Mouse (Mus musculus): ENCODE data around the gene Gbe1. TPM values are rescaled to one million over a fixed set of nuclear protein-coding genes. Genes with fewer than 3 reads are reported as not detected.

Gbe1 gene
- polyA plus RNA-seq, 1 experiment from 2014 or later = 35.8 TPM

DNA sequence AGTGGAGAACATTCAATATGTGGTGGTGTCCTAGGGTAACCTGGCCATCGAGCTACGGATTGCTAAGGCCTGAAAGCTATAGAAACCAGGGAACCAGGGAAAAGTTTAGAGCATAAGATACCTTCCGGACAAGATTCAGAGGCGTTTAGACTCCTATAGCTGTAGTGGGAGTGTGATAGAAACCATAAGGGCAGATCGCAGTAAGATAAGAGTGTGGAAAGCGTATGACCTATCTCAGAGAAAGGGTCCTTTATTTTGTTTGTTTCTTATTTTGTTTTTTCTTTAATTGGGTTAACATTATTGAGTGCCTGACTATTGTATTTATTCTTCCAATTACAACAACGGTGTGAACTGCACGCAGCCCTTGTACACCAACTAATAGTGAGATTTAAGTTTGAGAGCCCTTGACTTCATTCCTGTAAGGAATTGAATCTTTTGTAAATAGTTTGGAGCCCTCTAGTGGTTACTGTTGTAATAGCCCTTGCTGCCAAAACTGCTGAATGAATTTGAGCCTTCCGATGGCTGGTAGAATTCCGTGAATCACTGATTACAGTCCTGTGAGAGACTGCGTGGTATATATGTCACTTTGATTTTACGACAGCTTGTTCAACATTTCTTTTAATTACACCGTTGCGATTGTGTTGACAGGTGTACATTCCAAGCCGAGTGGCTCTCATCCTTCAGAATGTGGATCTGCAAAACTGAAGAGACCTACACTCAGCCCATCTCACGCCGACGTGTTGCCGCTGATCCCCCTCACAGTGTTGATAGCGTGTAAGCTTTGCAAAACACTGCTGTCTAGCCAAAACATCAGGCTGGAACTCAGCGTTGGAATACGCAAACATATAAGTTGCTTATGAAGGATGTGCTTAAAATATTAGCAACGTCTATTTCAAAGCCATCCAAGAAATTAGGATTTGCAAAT, 254.9 kb downstream of the Gbe1 start:
- no peaks in the 10 kb centered on the region for H3K27me3 ChIP-seq (ENCODE audit: insufficient read depth, low read length)
- H3K9me3 ChIP-seq (replicated peaks; ENCODE audit: low read length) = no peaks in the 10 kb centered on the region
- WGBS = 50% methylated on average over 23 of the region's 23 CpGs
- no peaks in the 10 kb centered on the region for H3K36me3 ChIP-seq (ENCODE audit: insufficient read depth, low read length)
- H3K4me1 ChIP-seq (replicated peaks; ENCODE audit: insufficient read depth, low read length) = no peaks in the 10 kb centered on the region
- TF ChIP-seq CTCF (IDR thresholded peaks at IDR 0.05; ENCODE audit: low read depth) = peak; percentile 83
- no peak overlapping the region for H3K4me2 ChIP-seq (ENCODE audit: low read length)
- DNase-seq (ENCODE audit: low spot score) = peak; percentile 83
- H3K9ac ChIP-seq (ENCODE audit: low read depth, low read length) = no peak overlapping the region
- peak; percentile 58 for ATAC-seq (replicated peaks; ENCODE audit: low FRiP score, low read depth)
- H3K27ac ChIP-seq = no peak overlapping the region
- no peak overlapping the region for H3K4me3 ChIP-seq (replicated peaks; ENCODE audit: low read depth, low read length)

DNA sequence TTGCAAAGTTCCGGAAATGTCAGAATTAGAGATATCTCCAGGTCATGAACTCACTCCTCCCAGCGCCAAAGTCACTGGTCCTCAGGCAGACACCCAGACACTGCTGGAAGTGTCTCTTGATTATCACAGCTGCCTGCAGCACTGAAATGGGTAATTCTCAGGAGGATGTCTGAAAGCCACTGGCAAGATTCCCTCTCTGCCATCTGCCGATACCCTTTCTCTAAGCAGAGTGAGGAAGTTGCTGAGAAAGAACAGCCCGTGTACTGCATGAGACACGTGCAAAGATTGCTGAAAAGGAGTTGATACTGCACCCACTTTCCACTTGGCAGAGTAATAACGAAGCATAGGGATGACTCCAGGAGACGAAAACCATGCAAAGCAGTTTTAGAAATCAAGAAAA, 272.2 kb downstream of the Gbe1 start:
- WGBS = 81% methylated on average over 7 of the region's 7 CpGs
- H3K4me3 ChIP-seq (replicated peaks; ENCODE audit: low read depth, low read length) = no peak overlapping the region
- no peak overlapping the region for H3K27ac ChIP-seq
- H3K9me3 ChIP-seq (replicated peaks; ENCODE audit: low read length) = no peaks in the 10 kb centered on the region
- DNase-seq (ENCODE audit: low spot score) (no peak), ATAC-seq (replicated peaks; ENCODE audit: low FRiP score, low read depth) (no peak)
- no peak overlapping the region for H3K9ac ChIP-seq (ENCODE audit: low read depth, low read length)
- H3K4me1 ChIP-seq (replicated peaks; ENCODE audit: insufficient read depth, low read length) = no peaks in the 10 kb centered on the region
- no peak overlapping the region for H3K4me2 ChIP-seq (ENCODE audit: low read length)
- no peaks in the 10 kb centered on the region for H3K27me3 ChIP-seq (ENCODE audit: insufficient read depth, low read length)
- no peaks in the 10 kb centered on the region for H3K36me3 ChIP-seq (ENCODE audit: insufficient read depth, low read length)
- TF ChIP-seq CTCF (IDR thresholded peaks at IDR 0.05; ENCODE audit: low read depth) = no peak

DNA sequence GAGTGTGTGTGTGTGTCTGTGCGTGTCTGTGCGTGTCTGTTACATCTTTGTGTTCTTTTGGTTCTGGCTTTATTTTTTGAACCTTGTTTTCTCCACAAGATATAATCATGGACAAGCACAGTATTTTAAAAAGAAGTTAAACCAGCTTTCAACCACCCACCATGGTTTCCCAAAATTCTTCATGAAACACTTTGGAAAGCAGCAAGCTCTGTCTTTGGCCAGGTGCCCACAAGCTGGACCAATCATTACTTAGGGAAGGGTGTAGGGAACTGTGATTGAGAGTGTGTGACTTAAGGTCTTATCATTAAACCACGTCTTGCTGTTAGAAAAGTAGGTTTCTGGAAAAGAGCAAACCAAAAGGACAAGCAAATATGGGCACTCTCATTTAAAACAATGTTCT, 288.6 kb downstream of the Gbe1 start:
- no peak overlapping the region for H3K27ac ChIP-seq
- H3K4me2 ChIP-seq (ENCODE audit: low read length) = no peak overlapping the region
- no peaks in the 10 kb centered on the region for H3K4me1 ChIP-seq (replicated peaks; ENCODE audit: insufficient read depth, low read length)
- no peaks in the 10 kb centered on the region for H3K36me3 ChIP-seq (ENCODE audit: insufficient read depth, low read length)
- H3K9ac ChIP-seq (ENCODE audit: low read depth, low read length) = no peak overlapping the region
- no peak overlapping the region for H3K4me3 ChIP-seq (replicated peaks; ENCODE audit: low read depth, low read length)
- no peaks in the 10 kb centered on the region for H3K9me3 ChIP-seq (replicated peaks; ENCODE audit: low read length)
- 83% methylated on average over 3 of the region's 3 CpGs for WGBS
- TF ChIP-seq CTCF (IDR thresholded peaks at IDR 0.05; ENCODE audit: low read depth) = no peak
- no peaks in the 10 kb centered on the region for H3K27me3 ChIP-seq (ENCODE audit: insufficient read depth, low read length)
- ATAC-seq (replicated peaks; ENCODE audit: low FRiP score, low read depth) = no peak
- no peak for DNase-seq (ENCODE audit: low spot score)

DNA sequence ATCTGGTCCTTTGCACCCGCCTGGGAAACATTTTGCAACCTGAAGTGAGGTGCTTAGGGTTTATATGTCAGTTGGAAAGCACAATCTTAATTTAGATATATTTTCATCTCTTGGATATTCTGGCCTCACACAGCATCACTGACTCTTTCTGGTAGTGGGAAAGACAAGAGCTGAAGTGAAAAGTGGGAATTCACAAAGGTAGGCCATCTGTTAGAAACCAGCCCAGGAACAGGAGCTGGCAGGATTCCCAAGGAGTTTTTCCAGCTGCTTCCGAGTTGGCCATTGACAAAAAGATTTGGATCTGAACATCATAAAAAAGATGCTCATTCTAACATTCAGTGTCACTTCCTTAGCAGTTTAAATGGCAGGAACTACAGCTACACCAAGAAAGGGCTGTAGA, 294.6 kb downstream of the Gbe1 start:
- DNase-seq (ENCODE audit: low spot score) (no peak), ATAC-seq (replicated peaks; ENCODE audit: low FRiP score, low read depth) (no peak)
- H3K4me3 ChIP-seq (replicated peaks; ENCODE audit: low read depth, low read length) = no peak overlapping the region
- H3K4me1 ChIP-seq (replicated peaks; ENCODE audit: insufficient read depth, low read length) = no peaks in the 10 kb centered on the region
- H3K27ac ChIP-seq = no peak overlapping the region
- H3K4me2 ChIP-seq (ENCODE audit: low read length) = no peak overlapping the region
- no peaks in the 10 kb centered on the region for H3K9me3 ChIP-seq (replicated peaks; ENCODE audit: low read length)
- no peaks in the 10 kb centered on the region for H3K27me3 ChIP-seq (ENCODE audit: insufficient read depth, low read length)
- no peak for TF ChIP-seq CTCF (IDR thresholded peaks at IDR 0.05; ENCODE audit: low read depth)
- 62% methylated on average over 2 of the region's 2 CpGs for WGBS
- H3K9ac ChIP-seq (ENCODE audit: low read depth, low read length) = no peak overlapping the region
- H3K36me3 ChIP-seq (ENCODE audit: insufficient read depth, low read length) = no peaks in the 10 kb centered on the region

DNA sequence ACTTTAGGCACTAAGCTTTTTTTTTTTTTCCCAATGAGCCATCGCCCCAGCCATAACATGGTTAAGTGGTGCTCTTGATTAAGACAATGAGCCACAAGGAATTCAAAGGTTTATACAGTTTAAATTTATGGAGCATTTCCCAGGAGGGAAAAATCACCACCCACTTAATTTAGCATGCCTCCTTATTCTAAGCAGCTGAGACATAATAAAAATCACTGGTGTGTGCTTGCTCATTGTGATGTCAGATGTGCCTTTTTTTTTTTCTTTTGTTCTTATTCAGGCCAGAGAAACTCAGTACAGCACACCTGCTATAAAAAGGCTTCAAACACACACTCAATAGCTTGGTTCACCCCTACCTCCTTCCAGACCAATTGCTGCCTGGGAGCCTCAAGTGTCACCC, 303.9 kb downstream of the Gbe1 start:
- Histone ChIP-seq H3K9me3 (replicated peaks; ENCODE audit: low read length) (no peaks in the 10 kb centered on the region), H3K4me3 (replicated peaks; ENCODE audit: low read depth, low read length) (no peak overlapping the region), H3K27ac (no peak overlapping the region), H3K36me3 (ENCODE audit: insufficient read depth, low read length) (no peaks in the 10 kb centered on the region), H3K9ac (ENCODE audit: low read depth, low read length) (no peak overlapping the region), H3K4me1 (replicated peaks; ENCODE audit: insufficient read depth, low read length) (no peaks in the 10 kb centered on the region), H3K27me3 (ENCODE audit: insufficient read depth, low read length) (no peaks in the 10 kb centered on the region), H3K4me2 (ENCODE audit: low read length) (no peak overlapping the region)
- peak; percentile 3 for DNase-seq (ENCODE audit: low spot score)
- 48% methylated on average over 1 of the region's 1 CpGs for WGBS
- TF ChIP-seq CTCF (IDR thresholded peaks at IDR 0.05; ENCODE audit: low read depth) = no peak
- ATAC-seq (replicated peaks; ENCODE audit: low FRiP score, low read depth) = 0 out of 2 replicates have a peak, but pooled peaks have one; percentile 17

DNA sequence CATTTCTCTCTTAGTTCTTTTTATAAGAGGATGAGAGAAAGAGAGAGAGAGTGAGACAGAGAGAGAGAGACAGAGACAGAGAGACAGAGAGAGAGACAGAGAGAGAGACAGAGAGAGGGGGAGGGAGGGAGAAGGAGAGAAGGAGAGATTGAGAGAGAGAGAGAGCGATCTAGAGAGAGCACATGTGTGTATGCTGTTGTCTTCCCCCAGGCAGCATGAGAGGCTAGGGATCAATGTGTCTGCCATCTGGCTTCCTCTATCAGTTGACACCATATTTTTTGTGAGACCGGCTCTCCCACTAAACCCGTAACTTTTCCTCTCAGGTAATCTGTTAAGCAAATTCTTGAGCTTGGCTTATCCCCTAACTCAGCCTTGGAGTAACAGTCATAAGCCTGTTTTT, 304.4 kb downstream of the Gbe1 start:
- Histone ChIP-seq H3K4me3 (replicated peaks; ENCODE audit: low read depth, low read length) (no peak overlapping the region), H3K4me1 (replicated peaks; ENCODE audit: insufficient read depth, low read length) (no peaks in the 10 kb centered on the region), H3K9ac (ENCODE audit: low read depth, low read length) (no peak overlapping the region), H3K27me3 (ENCODE audit: insufficient read depth, low read length) (no peaks in the 10 kb centered on the region), H3K4me2 (ENCODE audit: low read length) (no peak overlapping the region), H3K27ac (no peak overlapping the region), H3K36me3 (ENCODE audit: insufficient read depth, low read length) (no peaks in the 10 kb centered on the region), H3K9me3 (replicated peaks; ENCODE audit: low read length) (no peaks in the 10 kb centered on the region)
- DNase-seq (ENCODE audit: low spot score) = no peak
- ATAC-seq (replicated peaks; ENCODE audit: low FRiP score, low read depth) = no peak
- no peak for TF ChIP-seq CTCF (IDR thresholded peaks at IDR 0.05; ENCODE audit: low read depth)
- 70% methylated on average over 3 of the region's 3 CpGs for WGBS

Data from kidney, postnatal 0 days (tissue).